Mouse (Mus musculus) erythroblast, embryonic 14.5 days (primary cell): ENCODE results near the gene Acad12. TPM values are rescaled to one million over a fixed set of nuclear protein-coding genes. Genes with fewer than 3 reads are reported as not detected.

ENCODE experiments used
- H3K27me3 ChIP-seq: 2 replicates; pipeline ENCODE4 v1.6.1; 2012; ENCODE audit warnings: inconsistent platforms; ENCODE audit not compliant: control insufficient read depth
- H3K36me3 ChIP-seq: 2 replicates; pipeline ENCODE4 v1.6.1; 2012; ENCODE audit warnings: mild to moderate bottlenecking, inconsistent platforms; ENCODE audit not compliant: control insufficient read depth
- H3K4me1 ChIP-seq: 2 replicates; pipeline ENCODE4 v1.6.1; 2012; ENCODE audit warnings: inconsistent platforms; ENCODE audit not compliant: control insufficient read depth
- H3K4me3 ChIP-seq: replicated peaks from 2 replicates; pipeline ENCODE3; 2012; ENCODE audit warnings: moderate library complexity, mild to moderate bottlenecking, inconsistent platforms
- H3K9me3 ChIP-seq: 2 replicates; pipeline ENCODE4 v1.6.1; 2012; ENCODE audit warnings: low read length, inconsistent platforms, mixed read lengths; ENCODE audit not compliant: control insufficient read depth
- GATA1 ChIP-seq: IDR thresholded peaks from 2 replicates; pipeline ENCODE4 v1.6.1; 2012; ENCODE audit warnings: low read length, inconsistent platforms, mixed read lengths
- TAL1 ChIP-seq: IDR thresholded peaks from 3 replicates; pipeline ENCODE4 v1.6.1; 2012; ENCODE audit warnings: low read length, inconsistent platforms, mixed read lengths
- polyA plus RNA-seq: library from polyadenylated mRNA; stranded (reverse); fragments of >175 nt; gene quantifications from 2 replicates; pipeline ENCODE4 v1.2.3, GENCODE M21; 2012

The Acad12 gene
- polyA plus RNA-seq, 1 experiment, result 0.06 TPM

DNA sequence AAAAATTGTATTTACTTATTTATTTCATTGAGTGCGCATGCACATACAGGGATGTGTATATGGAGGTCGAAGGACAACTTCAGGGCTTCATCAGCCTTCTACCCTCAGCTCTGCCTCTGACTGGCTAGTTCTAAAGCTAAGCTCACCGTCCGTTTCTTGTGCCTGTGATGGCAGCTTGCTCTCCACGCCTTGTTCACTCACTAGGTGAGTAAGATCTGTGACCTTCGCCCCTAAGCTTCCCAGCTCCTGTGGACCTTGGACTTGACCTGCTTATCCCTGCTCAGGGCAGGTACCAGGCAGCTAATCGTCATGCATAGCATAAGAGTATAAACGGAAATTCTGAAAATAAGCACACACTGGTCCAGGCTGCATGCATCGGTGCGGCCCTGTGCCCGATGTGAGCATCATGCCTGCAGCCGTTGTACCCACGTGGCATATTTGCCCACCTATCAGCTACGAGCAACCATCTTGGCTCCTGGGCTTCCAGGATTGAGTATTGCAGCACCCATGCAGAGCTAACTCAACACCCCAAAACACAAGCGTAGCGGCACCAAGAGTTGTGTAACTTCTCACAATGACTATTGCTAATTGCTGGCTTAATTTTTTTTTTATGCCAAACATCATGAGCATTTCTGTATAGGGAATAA is 52.6 kb downstream of the Acad12 start:
- Histone ChIP-seq H3K36me3 (peaks cover 27% of the 10 kb centered on the region), H3K4me3 (no peak overlapping the region), H3K4me1 (peaks cover 7% of the 10 kb centered on the region)

DNA sequence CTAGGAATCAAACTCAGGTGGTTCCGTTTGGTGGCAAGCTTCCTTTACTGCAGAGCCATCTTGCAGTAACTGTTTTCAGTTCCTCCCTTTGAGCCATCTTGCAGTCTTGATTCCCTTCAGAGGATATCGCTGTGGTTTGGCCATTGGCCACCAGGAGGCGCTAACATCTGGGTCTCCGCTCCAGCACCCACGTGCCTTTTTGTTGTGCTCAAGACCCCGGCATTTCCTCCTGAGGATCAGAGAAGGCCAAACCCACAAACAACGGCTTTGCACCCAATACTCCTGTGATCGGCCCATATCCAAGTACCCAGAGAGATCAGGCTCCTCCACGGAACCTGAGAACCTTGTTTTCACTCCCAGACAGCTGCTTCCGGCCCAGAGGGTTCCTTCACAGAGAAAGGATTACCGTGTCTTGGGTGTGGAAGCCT is 54.3 kb downstream of the Acad12 start:
- H3K9me3 ChIP-seq, result peaks cover 4% of the 10 kb centered on the region

More for the DNA sequence above, 52.6 kb downstream of the Acad12 start:
- TF ChIP-seq TAL1, result no peak
- TF ChIP-seq GATA1, result no peak
- Histone ChIP-seq H3K9me3 (peaks cover 4% of the 10 kb centered on the region), H3K27me3 (0 out of 2 replicates have a peak, but pooled peaks cover 2% of the 10 kb centered on the region)

DNA sequence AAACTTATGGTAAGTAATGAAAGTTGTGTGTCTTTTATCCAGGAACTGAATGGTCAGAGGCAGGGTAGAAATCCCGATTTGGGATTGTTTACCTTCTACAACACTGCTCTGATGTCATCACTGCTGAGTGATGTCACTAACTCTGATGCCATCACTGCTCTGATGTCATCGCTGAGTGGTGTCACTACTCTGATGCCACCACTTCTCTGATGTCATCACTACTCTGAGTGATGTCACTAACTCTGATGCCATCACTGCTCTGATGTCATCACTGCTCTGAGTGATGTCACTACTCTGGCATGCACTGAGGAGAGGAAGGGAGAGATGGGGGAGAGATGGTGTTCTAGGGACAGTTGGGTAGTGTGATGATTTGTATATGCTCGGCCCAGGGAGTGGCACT is 56.3 kb downstream of the Acad12 start:
- Histone ChIP-seq H3K9me3 (peaks cover 4% of the 10 kb centered on the region), H3K4me3 (no peak overlapping the region), H3K4me1 (peaks cover 7% of the 10 kb centered on the region), H3K36me3 (no peaks in the 10 kb centered on the region; the same call in 1 of the 2 replicates), H3K27me3 (0 out of 2 replicates have a peak, but pooled peaks cover 2% of the 10 kb centered on the region)
- TF ChIP-seq GATA1 (no peak), TAL1 (no peak)

More for the DNA sequence above, 54.3 kb downstream of the Acad12 start:
- peak overlapping the region; percentile 19 for H3K4me3 ChIP-seq
- H3K36me3 ChIP-seq, result peaks cover 12% of the 10 kb centered on the region
- 0 out of 2 replicates have a peak, but pooled peaks cover 2% of the 10 kb centered on the region for H3K27me3 ChIP-seq
- TF ChIP-seq TAL1 (no peak), GATA1 (no peak)
- H3K4me1 ChIP-seq, result peaks cover 7% of the 10 kb centered on the region

DNA sequence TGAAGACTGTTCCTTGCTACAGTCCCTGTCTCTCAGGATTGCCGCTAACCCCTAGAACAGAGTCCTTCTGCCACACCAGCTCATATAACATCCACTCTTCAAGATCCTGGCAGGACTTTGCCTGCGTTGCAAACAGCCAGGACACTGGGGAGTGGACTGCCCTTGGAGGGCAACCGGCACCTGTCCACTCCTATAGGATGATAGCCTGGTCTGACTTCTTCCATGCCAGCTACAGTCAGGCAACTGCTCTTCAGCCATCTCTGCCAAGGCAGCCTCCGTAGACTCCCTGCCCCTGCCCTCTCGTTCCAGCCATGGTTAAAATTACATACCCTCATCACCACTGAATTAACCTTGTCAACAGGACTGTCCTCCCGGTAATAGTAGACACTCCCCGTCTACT is 69.5 kb downstream of the Acad12 start:
- Histone ChIP-seq H3K9me3 (peaks cover 2% of the 10 kb centered on the region; the same call in 1 of the 2 replicates), H3K4me1 (peaks cover 47% of the 10 kb centered on the region), H3K36me3 (peaks cover 19% of the 10 kb centered on the region), H3K27me3 (no peaks in the 10 kb centered on the region), H3K4me3 (no peak overlapping the region)
- no peak for TF ChIP-seq TAL1
- no peak for TF ChIP-seq GATA1

DNA sequence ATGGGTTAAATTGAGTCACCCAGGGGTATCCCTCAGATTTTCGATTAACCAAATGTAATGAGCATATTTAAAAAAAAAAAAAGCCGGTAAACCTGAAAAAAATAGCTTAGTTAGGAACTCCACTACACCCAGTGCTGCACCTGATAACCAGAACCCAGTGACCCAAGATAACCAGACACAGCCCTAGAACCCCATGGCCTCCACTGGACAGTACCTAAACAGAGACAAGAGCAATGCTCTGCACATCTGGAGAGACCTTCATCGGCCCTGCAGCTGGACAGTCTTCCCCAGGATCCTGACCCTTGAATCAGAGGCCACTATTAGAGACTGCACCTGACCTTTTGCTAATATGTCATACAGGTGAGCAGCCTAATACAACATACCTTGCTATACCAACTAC is 71.7 kb downstream of the Acad12 start:
- Histone ChIP-seq H3K27me3 (no peaks in the 10 kb centered on the region), H3K36me3 (peaks cover 28% of the 10 kb centered on the region), H3K4me3 (peak overlapping the region; percentile 70), H3K4me1 (peaks cover 58% of the 10 kb centered on the region), H3K9me3 (peaks cover 2% of the 10 kb centered on the region; the same call in 1 of the 2 replicates)
- TF ChIP-seq GATA1 (0 out of 2 replicates have a peak, but pooled peaks have one; percentile 5), TAL1 (no peak)

Other genes starting within 250 kb of the Acad12 start
- 1.8 and 2.1 TPM in 2 replicates for gene Trafd1, start 233.3 kb downstream of the Acad12 start, polyA plus RNA-seq
- gene Naa25, start 221.0 kb downstream of the Acad12 start, polyA plus RNA-seq, result 0.10 and 0.11 TPM in 2 replicates
- gene Tmem116, start 167.0 kb downstream of the Acad12 start, polyA plus RNA-seq, result 0.14 TPM in 1 of 2 replicates, not detected in the other
- 14.1 and 15.8 TPM in 2 replicates for gene Erp29, start 166.4 kb downstream of the Acad12 start, polyA plus RNA-seq
- gene Adam1b, start 115.5 kb downstream of the Acad12 start, polyA plus RNA-seq, result 0.03 TPM in 1 of 2 replicates, not detected in the other
- 0.01 and 0.02 TPM in 2 replicates for gene Adam1a, start 73.5 kb downstream of the Acad12 start, polyA plus RNA-seq
- gene Gm42878, start 73.5 kb downstream of the Acad12 start, polyA plus RNA-seq, result 0.01 TPM in 1 of 2 replicates, not detected in the other
- gene Mapkapk5, start 73.0 kb downstream of the Acad12 start, polyA plus RNA-seq, result 7.0 and 9.2 TPM in 2 replicates
- gene Aldh2, start 25.1 kb downstream of the Acad12 start, polyA plus RNA-seq, result 11.0 and 12.8 TPM in 2 replicates
- 0.05 and 0.09 TPM in 2 replicates for gene Acad10, start 41.6 kb upstream of the Acad12 start, polyA plus RNA-seq
- gene Brap, start 41.6 kb upstream of the Acad12 start, polyA plus RNA-seq, result 1.1 and 1.2 TPM in 2 replicates
- gene Atxn2, start 92.4 kb upstream of the Acad12 start, polyA plus RNA-seq, result 11.4 and 12.2 TPM in 2 replicates
- 1.8 and 2.0 TPM in 2 replicates for gene Sh2b3, start 218.7 kb upstream of the Acad12 start, polyA plus RNA-seq
- 0.16 and 0.17 TPM in 2 replicates for gene Pheta1, start 230.0 kb upstream of the Acad12 start, polyA plus RNA-seq